Mouse (Mus musculus) MEL (cell line): ENCODE measurements at regions not wholly inside any gene's neighbourhood (a gene's known extent, or its start where the extent isn't known, plus 50 kb on each side); places are given as distances from the start of the nearest gene placed in this dataset.

Experiments used
- DNase-seq: peaks from one replicate; pipeline ENCODE4 v3.0.0; 2011; ENCODE audit warnings: low read depth, low spot score
- H3K27ac ChIP-seq: 2 replicates; pipeline ENCODE4 v1.5.1; 2012; ENCODE audit warnings: low read depth, mild to moderate bottlenecking, control low read depth, low read length, moderate library complexity; ENCODE audit not compliant: control insufficient read depth
- H3K27me3 ChIP-seq, 2 experiments: fragments of 150-350 bp in 1 of 2; sonication (generic) in 1 of 2; 2 replicates each; pipeline ENCODE4 v1.6.1; 2012; ENCODE audit warnings: low read length in 2 of 2, mild to moderate bottlenecking in 2 of 2, improper control_type of control experiment in 1 of 2, moderate library complexity in 1 of 2; ENCODE audit not compliant: insufficient read depth in 2 of 2, control insufficient read depth in 1 of 2
- H3K36me3 ChIP-seq, 2 experiments: 2 replicates each; pipeline ENCODE4 v1.6.1; 2012 to 2014; ENCODE audit warnings: low read length in 2 of 2, improper control_type of control experiment in 1 of 2, inconsistent platforms in 1 of 2, mild to moderate bottlenecking in 1 of 2; ENCODE audit not compliant: insufficient read depth in 2 of 2, control insufficient read depth in 1 of 2
- H3K4me1 ChIP-seq, 2 experiments: fragments of 150-350 bp in 1 of 2; sonication (generic) in 1 of 2; 2 replicates each; pipeline ENCODE4 v1.6.1; 2012; ENCODE audit warnings: low read length in 2 of 2, improper control_type of control experiment in 1 of 2, mild to moderate bottlenecking in 1 of 2; ENCODE audit not compliant: insufficient read depth in 2 of 2, control insufficient read depth in 1 of 2
- H3K4me3 ChIP-seq, 2 experiments: fragments of 150-350 bp in 1 of 2; sonication (generic) in 1 of 2; 2 replicates each; pipeline ENCODE4 v1.5.1; 2012; ENCODE audit warnings: low read depth in 2 of 2, low read length in 2 of 2, mild to moderate bottlenecking in 2 of 2, moderate library complexity in 2 of 2, control low read depth in 1 of 2, improper control_type of control experiment in 1 of 2; ENCODE audit not compliant: control insufficient read depth in 1 of 2, insufficient read depth in 1 of 2
- H3K79me2 ChIP-seq: 2 replicates; pipeline ENCODE4 v1.6.1; 2012; ENCODE audit warnings: mild to moderate bottlenecking, low read length, moderate library complexity; ENCODE audit not compliant: control insufficient read depth, poor library complexity, insufficient read depth
- H3K9ac ChIP-seq: 2 replicates; pipeline ENCODE4 v1.6.1; 2012; ENCODE audit warnings: low read depth, mild to moderate bottlenecking, control low read depth, low read length, moderate library complexity; ENCODE audit not compliant: control insufficient read depth, poor library complexity, severe bottlenecking
- H3K9me3 ChIP-seq: fragments of 150-350 bp; sonication (generic); replicated peaks from 2 replicates; pipeline ENCODE4 v1.6.1; 2012; ENCODE audit warnings: mild to moderate bottlenecking, low read length, improper control_type of control experiment, moderate library complexity; ENCODE audit not compliant: insufficient read depth
- CHD2 ChIP-seq: IDR thresholded peaks from 2 replicates; pipeline ENCODE4 v1.6.1; 2011; ENCODE audit warnings: low read length, improper control_type of control experiment
- EP300 ChIP-seq, 2 experiments: IDR thresholded peaks; 2 replicates each; pipeline ENCODE4 v1.6.1; 2011; ENCODE audit warnings: improper control_type of control experiment in 2 of 2, low read length in 2 of 2, low read depth in 1 of 2, mild to moderate bottlenecking in 1 of 2
- ETS1 ChIP-seq: IDR thresholded peaks from 2 replicates; pipeline ENCODE4 v1.6.1; 2012; ENCODE audit warnings: low read depth, mild to moderate bottlenecking, inconsistent platforms, low read length, improper control_type of control experiment, moderate library complexity
- MAFK ChIP-seq: IDR thresholded peaks from 2 replicates; pipeline ENCODE4 v1.6.1; 2011; ENCODE audit warnings: low read depth, mild to moderate bottlenecking, low read length, improper control_type of control experiment, borderline replicate concordance
- NRF1 ChIP-seq: IDR thresholded peaks from 2 replicates; pipeline ENCODE4 v1.6.1; 2014; ENCODE audit warnings: low read depth, mild to moderate bottlenecking, inconsistent platforms, low read length, improper control_type of control experiment, moderate library complexity; ENCODE audit not compliant: poor library complexity, insufficient read depth, severe bottlenecking
- TAL1 ChIP-seq: IDR thresholded peaks from 2 replicates; pipeline ENCODE4 v1.6.1; 2012; ENCODE audit warnings: mild to moderate bottlenecking, inconsistent platforms, low read length, moderate library complexity, mixed read lengths
- USF2 ChIP-seq, 2 experiments: IDR thresholded peaks; 2 replicates each; pipeline ENCODE4 v1.6.1; 2011 to 2012; ENCODE audit warnings: improper control_type of control experiment in 2 of 2, low read length in 2 of 2, borderline replicate concordance in 1 of 2, inconsistent platforms in 1 of 2, low read depth in 1 of 2, mild to moderate bottlenecking in 1 of 2; ENCODE audit not compliant: insufficient read depth in 1 of 2

DNA sequence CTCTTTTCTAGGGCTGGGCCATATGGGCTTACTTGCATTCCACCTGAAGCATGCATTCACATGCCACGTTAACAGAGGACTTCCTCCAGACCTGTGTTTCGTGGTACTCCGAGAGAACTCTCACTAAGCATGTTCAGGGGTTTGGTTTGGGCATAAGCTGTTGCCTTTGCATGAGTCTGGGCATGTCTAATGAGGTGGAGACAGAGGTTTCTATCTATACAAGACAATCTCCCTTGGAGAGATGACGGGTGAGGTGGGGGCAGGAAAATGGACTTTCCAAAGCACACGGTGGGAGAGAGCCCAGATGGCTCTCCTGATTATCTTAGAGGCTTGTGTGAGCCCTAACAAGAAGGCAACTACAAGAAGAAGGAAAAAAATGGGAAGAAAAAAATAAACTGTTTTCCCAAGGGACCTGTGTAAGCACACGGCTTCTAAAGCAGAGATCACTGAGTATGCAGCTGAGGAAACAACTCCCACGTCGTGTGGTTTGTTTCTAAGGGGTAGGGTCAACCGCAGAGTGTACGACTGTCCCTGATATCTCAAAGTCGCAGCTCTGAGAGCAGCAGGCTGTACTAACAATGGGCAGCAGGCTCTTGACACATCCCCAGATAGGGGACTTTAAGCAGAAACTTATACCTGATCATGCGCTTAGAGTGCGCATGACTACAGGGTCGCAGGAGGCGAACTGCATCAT is 50.7 kb upstream of the Intu start:
- Histone ChIP-seq H3K27me3 (no peaks in the 10 kb centered on the region), H3K36me3 (no peaks in the 10 kb centered on the region), H3K4me1 (no peaks in the 10 kb centered on the region), H3K4me3 (no peak overlapping the region), H3K9ac (no peak overlapping the region), H3K79me2 (no peaks in the 10 kb centered on the region), H3K27ac (no peak overlapping the region), H3K9me3 (no peaks in the 10 kb centered on the region)
- peak; percentile 41 for DNase-seq
- 0 out of 2 replicates have a peak, but pooled peaks have one; percentile 25 for TF ChIP-seq NRF1
- TF ChIP-seq ETS1: 0 out of 2 replicates have a peak, but pooled peaks have one; percentile 16
- peak; percentile 90 for TF ChIP-seq TAL1
- peak in 1 of 2 experiments; percentile 48; a peak in 2 of 4 replicates for TF ChIP-seq EP300 (IDR thresholded peaks at IDR 0.05; ENCODE audit: low read depth in 1 of 2, low read length in 2 of 2)
- no peak for TF ChIP-seq MAFK
- no peak for TF ChIP-seq CHD2
- no peak for TF ChIP-seq USF2 (IDR thresholded peaks at IDR 0.05; ENCODE audit: borderline replicate concordance in 1 of 2, insufficient read depth in 1 of 2, low read depth in 1 of 2, low read length in 2 of 2)
